Mouse (Mus musculus): ENCODE measurements around the gene Ppp1r14a. TPM values are rescaled to one million over a fixed set of nuclear protein-coding genes. Genes with fewer than 3 reads are reported as not detected.

Ppp1r14a gene
- polyA plus RNA-seq, 1 experiment from 2014 or later = 59.7 TPM

DNA sequence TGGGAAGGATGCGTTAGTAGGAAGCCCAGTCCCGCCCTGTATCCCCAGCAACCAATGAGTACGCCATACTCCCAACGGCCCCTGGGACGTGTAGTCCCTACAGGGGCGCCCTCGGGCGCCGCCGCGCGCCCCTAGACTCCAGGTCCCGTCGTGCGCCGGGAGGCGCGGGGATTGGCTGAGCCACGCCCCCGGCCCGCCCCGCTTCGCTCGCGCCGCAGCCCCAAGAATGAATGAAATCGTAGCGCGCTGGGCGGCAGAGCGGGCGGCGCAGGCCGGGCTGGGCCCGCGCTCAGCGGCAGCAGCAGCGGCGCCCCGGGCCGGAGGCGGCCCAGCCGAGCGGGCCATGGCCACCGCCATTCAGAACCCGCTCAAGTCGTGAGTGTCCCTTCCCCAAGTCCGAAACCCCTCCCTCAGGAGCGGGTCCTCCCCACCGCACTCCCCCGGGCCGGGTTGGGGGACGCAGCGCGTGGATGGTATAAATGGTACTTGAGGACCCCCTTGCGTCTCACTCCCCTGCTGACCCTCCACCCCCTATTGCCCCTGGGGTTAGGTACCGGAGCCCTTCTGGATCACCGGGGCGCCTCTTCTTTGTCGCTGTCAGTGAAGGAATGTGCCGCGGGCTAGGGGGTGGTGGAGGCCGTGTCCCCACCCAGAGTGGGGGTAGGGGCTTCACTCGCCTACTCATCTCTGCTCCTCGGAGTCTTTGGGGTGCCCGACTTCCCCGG is 14.8 kb downstream of the Ppp1r14a start, which contains the start of gene Dpf1:
Gene Dpf1, plus strand, starts transcription at position 214 of the 725 bp plus-strand sequence.
- ATAC-seq (replicated peaks; ENCODE audit: low FRiP score, low TSS enrichment, low read depth) (peak; percentile 78), DNase-seq (ENCODE audit: low spot score) (peak; percentile 84)
- Histone ChIP-seq H3K9me3 (ENCODE audit: control insufficient read depth, low read length) (no peaks in the 10 kb centered on the region), H3K27ac (ENCODE audit: low read depth) (no peak within 1 kb of the TSS), H3K27me3 (replicated peaks; ENCODE audit: control insufficient read depth, insufficient read depth, low read length) (peaks cover 19% of the 10 kb centered on the region), H3K4me1 (replicated peaks; ENCODE audit: control insufficient read depth, insufficient read depth, low read length) (peaks cover 32% of the 10 kb centered on the region), H3K4me3 (ENCODE audit: low read depth, low read length) (peak within 1 kb of the TSS; percentile 43), H3K4me2 (ENCODE audit: low read length) (peak within 1 kb of the TSS; percentile 87), H3K36me3 (ENCODE audit: control insufficient read depth, insufficient read depth, low read length) (no peaks in the 10 kb centered on the region), H3K9ac (ENCODE audit: low read length) (peak within 1 kb of the TSS; percentile 37; the same call in 1 of the 2 replicates)
- under 1% methylated on average over 65 of the region's 67 CpGs for WGBS

DNA sequence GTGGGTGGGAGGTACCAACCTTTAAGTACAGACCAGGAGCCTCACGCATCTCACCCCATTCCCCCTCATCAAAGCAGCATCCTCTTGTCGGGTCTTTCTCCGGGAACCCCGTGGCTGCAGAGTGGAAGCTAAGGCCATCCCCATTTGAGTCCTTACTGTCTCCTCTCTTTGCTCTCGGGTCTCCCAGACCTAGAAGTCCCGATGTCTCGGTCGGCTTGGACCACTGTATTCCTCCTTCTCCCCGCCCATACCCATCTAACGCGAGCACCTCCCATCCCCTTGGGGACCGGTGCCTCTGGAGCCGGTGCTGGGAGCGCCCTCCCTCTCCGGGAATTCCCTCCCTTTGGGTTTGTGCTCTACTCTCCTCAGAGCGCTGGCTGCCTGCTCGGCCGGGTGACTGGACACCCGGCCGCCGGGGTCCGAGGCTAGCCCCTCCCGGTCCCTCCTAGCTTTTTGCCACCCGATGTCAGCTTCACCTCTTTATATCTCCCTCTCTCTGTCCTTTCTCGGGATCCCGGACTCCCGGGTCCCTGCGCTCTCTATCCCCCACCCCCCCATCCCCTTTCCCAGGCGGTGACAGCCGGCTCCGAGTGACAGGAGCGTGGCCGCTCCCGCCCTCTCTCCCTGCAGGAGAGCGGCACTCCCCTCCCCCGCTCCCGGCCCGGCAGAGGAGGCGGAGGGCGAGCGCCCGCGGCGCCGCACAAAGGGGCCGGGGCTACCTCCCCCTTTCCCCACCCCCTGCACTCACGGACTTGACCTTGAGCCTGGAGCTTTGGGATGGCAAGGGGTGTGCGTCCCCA is 15.6 kb downstream of the Ppp1r14a start:
- peaks cover 35% of the 10 kb centered on the region for H3K4me1 ChIP-seq (replicated peaks; ENCODE audit: control insufficient read depth, insufficient read depth, low read length)
- peak overlapping the region; percentile 27 for H3K9ac ChIP-seq (ENCODE audit: low read length)
- ATAC-seq (replicated peaks; ENCODE audit: low FRiP score, low TSS enrichment, low read depth) (no peak), DNase-seq (ENCODE audit: low spot score) (peak; percentile 49)
- peak overlapping the region; percentile 87 for H3K4me2 ChIP-seq (ENCODE audit: low read length)
- H3K36me3 ChIP-seq (ENCODE audit: control insufficient read depth, insufficient read depth, low read length) = no peaks in the 10 kb centered on the region
- no peak overlapping the region for H3K27ac ChIP-seq (ENCODE audit: low read depth)
- peaks cover 19% of the 10 kb centered on the region for H3K27me3 ChIP-seq (replicated peaks; ENCODE audit: control insufficient read depth, insufficient read depth, low read length)
- H3K9me3 ChIP-seq (ENCODE audit: control insufficient read depth, low read length) = no peaks in the 10 kb centered on the region
- under 1% methylated on average over 47 of the region's 48 CpGs for WGBS
- H3K4me3 ChIP-seq (ENCODE audit: low read depth, low read length) = peak overlapping the region; percentile 43

DNA sequence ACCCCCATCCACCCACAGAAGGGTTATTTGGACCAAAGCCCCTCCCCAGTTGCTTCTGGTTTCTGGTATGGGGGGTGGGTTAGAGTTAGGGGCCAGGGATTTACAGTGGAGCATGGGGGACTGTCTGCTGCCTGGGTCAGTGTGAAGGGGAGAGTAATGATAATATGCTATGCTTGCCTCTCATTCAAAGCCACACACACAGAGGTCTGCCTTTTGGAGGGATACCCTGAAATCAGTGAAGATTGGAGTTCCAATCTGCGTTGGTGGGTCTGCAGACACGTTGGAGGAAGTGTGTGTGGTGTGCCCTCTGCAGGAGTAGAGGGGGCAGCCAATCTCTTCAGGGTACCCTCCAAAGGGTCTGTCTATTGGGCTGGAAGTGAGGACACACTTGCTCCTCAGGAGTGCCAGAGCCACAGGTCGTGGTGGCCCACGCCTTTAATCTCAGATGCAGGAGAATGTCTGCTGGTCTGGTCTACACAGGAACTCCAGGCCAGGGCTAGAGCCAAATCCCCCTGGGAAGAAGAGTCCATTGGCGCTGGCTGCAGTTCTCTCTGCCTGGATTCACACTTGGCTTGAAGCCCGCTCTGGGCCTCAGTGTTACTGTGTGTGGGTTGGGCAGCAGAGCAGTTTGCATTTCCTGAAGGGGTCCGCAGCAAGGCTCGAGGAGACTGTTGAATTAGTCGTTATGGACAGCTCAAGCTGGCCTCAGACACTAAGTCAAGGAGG is 16.3 kb downstream of the Ppp1r14a start:
- Histone ChIP-seq H3K4me2 (ENCODE audit: low read length) (peak overlapping the region; percentile 87), H3K4me3 (ENCODE audit: low read depth, low read length) (peak overlapping the region; percentile 43), H3K27me3 (replicated peaks; ENCODE audit: control insufficient read depth, insufficient read depth, low read length) (peaks cover 19% of the 10 kb centered on the region), H3K36me3 (ENCODE audit: control insufficient read depth, insufficient read depth, low read length) (no peaks in the 10 kb centered on the region), H3K27ac (ENCODE audit: low read depth) (no peak overlapping the region), H3K9me3 (ENCODE audit: control insufficient read depth, low read length) (no peaks in the 10 kb centered on the region), H3K4me1 (replicated peaks; ENCODE audit: control insufficient read depth, insufficient read depth, low read length) (peaks cover 38% of the 10 kb centered on the region), H3K9ac (ENCODE audit: low read length) (peak overlapping the region; percentile 27)
- peak; percentile 53 for DNase-seq (ENCODE audit: low spot score)
- WGBS = 38% methylated on average over 9 of the region's 9 CpGs
- no peak for ATAC-seq (replicated peaks; ENCODE audit: low FRiP score, low TSS enrichment, low read depth)

DNA sequence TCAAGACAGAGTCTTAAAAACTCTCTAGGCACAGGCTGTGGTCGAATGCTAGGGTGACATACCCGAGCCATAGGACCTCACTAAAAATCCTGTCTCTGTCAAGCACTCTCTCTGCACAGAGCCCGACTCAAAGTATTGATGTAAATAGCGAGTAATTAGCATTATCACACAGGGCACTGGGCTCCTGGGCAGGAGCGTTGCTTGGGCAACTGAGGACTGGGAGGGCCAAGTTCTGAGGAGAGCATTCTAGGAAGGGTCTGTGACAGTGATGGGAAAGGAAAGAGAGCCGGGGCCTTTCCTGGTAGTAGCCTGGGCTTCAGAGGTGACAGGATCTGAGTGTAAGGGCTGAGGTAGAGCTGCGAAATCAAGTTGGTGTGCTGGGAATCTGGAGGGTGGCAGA is 17.0 kb downstream of the Ppp1r14a start:
- Histone ChIP-seq H3K4me3 (ENCODE audit: low read depth, low read length) (no peak overlapping the region), H3K9ac (ENCODE audit: low read length) (no peak overlapping the region), H3K36me3 (ENCODE audit: control insufficient read depth, insufficient read depth, low read length) (no peaks in the 10 kb centered on the region), H3K9me3 (ENCODE audit: control insufficient read depth, low read length) (no peaks in the 10 kb centered on the region), H3K27ac (ENCODE audit: low read depth) (no peak overlapping the region), H3K27me3 (replicated peaks; ENCODE audit: control insufficient read depth, insufficient read depth, low read length) (peaks cover 19% of the 10 kb centered on the region), H3K4me1 (replicated peaks; ENCODE audit: control insufficient read depth, insufficient read depth, low read length) (peaks cover 38% of the 10 kb centered on the region), H3K4me2 (ENCODE audit: low read length) (no peak overlapping the region)
- WGBS = 62% methylated on average over 7 of the region's 7 CpGs
- DNase-seq (ENCODE audit: low spot score) = no peak
- ATAC-seq (replicated peaks; ENCODE audit: low FRiP score, low TSS enrichment, low read depth) = no peak

DNA sequence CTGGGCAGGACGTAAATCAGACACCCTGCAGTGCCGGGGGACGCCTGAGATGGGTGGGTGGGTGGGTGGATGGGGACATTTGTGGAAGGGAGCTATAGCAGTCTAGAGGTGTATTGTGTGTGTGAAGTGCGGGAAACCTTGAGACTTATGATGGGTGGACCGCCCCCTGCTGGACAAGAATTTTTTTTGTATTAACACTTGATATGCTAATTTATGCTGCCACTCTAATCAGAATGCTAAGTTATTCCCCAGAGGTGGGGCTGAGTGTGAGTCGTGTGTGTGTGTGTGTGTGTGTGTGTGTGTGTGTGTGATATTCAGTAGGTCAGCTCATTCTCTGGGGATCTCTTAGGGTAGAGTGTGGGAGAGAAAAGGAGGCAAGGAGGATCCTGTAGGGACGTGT is 17.5 kb downstream of the Ppp1r14a start:
- no peaks in the 10 kb centered on the region for H3K9me3 ChIP-seq (ENCODE audit: control insufficient read depth, low read length)
- no peak overlapping the region for H3K9ac ChIP-seq (ENCODE audit: low read length)
- H3K4me2 ChIP-seq (ENCODE audit: low read length) = no peak overlapping the region
- no peak overlapping the region for H3K4me3 ChIP-seq (ENCODE audit: low read depth, low read length)
- H3K36me3 ChIP-seq (ENCODE audit: control insufficient read depth, insufficient read depth, low read length) = no peaks in the 10 kb centered on the region
- H3K27ac ChIP-seq (ENCODE audit: low read depth) = no peak overlapping the region
- ATAC-seq (replicated peaks; ENCODE audit: low FRiP score, low TSS enrichment, low read depth) = no peak
- H3K27me3 ChIP-seq (replicated peaks; ENCODE audit: control insufficient read depth, insufficient read depth, low read length) = peaks cover 19% of the 10 kb centered on the region
- DNase-seq (ENCODE audit: low spot score) = no peak
- H3K4me1 ChIP-seq (replicated peaks; ENCODE audit: control insufficient read depth, insufficient read depth, low read length) = peaks cover 38% of the 10 kb centered on the region
- WGBS = 34% methylated on average over 7 of the region's 7 CpGs

DNA sequence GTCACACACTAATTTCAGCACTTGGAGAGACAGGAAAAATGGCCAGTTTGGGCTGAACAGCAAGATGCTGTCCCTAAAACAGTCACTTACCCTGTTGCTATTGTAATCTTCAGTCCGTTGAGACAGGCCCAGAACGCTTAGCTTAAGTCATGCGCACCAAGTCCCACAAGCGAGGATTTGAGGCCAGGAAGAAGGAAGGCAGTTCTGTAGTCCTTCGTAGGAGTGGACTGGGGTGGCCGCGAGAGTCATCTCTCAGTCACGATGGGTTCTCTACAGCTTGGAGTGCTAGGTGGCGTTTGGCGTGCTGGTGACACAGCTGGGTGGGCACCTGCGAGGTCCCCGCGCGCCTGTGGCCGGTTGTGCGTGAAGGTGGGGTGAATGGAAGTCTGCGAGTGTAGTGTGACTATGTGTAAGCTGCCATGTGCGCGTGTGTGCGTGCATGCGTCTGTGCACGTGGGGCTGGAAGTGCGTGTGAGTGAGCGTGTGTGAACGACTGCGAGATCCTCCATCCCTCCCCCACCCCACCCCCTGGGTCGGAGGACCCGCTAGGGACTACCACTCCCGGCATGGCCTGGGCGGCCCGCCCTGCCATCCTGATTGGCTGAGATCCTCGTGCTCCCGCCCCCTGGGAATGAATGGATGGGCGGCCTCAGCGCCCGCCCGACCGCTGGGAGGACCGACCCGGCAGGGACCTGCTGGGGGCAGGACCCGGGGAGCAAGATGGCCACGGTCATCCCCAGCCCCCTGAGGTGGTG is 18.4 kb downstream of the Ppp1r14a start:
- Histone ChIP-seq H3K4me3 (ENCODE audit: low read depth, low read length) (peak overlapping the region; percentile 58), H3K9ac (ENCODE audit: low read length) (peak overlapping the region; percentile 35; the same call in 1 of the 2 replicates), H3K9me3 (ENCODE audit: control insufficient read depth, low read length) (no peaks in the 10 kb centered on the region), H3K27ac (ENCODE audit: low read depth) (no peak overlapping the region), H3K4me2 (ENCODE audit: low read length) (peak overlapping the region; percentile 97), H3K4me1 (replicated peaks; ENCODE audit: control insufficient read depth, insufficient read depth, low read length) (peaks cover 38% of the 10 kb centered on the region), H3K36me3 (ENCODE audit: control insufficient read depth, insufficient read depth, low read length) (no peaks in the 10 kb centered on the region), H3K27me3 (replicated peaks; ENCODE audit: control insufficient read depth, insufficient read depth, low read length) (peaks cover 19% of the 10 kb centered on the region)
- WGBS = 3% methylated on average over 42 of the region's 42 CpGs
- DNase-seq (ENCODE audit: low spot score) (peak; percentile 94), ATAC-seq (replicated peaks; ENCODE audit: low FRiP score, low TSS enrichment, low read depth) (peak; percentile 83)

DNA sequence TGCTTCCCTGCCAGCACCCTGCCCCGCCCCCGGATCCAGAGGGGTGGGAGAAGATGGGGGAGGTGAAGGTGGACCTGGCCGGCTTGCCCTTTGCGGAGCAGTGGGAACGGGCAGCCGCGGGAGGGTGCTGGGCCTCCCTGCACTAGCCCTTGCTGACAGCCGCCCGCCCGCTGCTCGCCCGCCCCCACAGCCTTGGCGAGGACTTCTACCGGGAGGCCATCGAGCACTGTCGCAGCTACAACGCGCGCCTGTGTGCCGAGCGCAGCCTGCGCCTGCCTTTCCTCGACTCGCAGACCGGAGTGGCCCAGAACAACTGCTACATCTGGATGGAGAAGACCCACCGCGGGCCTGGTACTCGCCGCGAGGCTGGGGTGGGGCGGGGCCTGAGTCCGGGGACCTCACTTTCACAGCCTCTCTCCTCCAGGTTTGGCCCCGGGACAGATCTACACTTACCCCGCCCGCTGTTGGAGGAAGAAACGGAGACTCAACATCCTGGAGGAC is 20.2 kb downstream of the Ppp1r14a start:
- WGBS = under 1% methylated on average over 36 of the region's 36 CpGs
- peaks cover 36% of the 10 kb centered on the region for H3K4me1 ChIP-seq (replicated peaks; ENCODE audit: control insufficient read depth, insufficient read depth, low read length)
- H3K27ac ChIP-seq (ENCODE audit: low read depth) = no peak overlapping the region; the same call in 1 of the 2 replicates
- peaks cover 17% of the 10 kb centered on the region for H3K27me3 ChIP-seq (replicated peaks; ENCODE audit: control insufficient read depth, insufficient read depth, low read length)
- peak overlapping the region; percentile 97 for H3K4me2 ChIP-seq (ENCODE audit: low read length)
- ATAC-seq (replicated peaks; ENCODE audit: low FRiP score, low TSS enrichment, low read depth) (no peak), DNase-seq (ENCODE audit: low spot score) (peak; percentile 68)
- H3K4me3 ChIP-seq (ENCODE audit: low read depth, low read length) = peak overlapping the region; percentile 43
- no peaks in the 10 kb centered on the region for H3K36me3 ChIP-seq (ENCODE audit: control insufficient read depth, insufficient read depth, low read length)
- peak overlapping the region; percentile 46 for H3K9ac ChIP-seq (ENCODE audit: low read length)
- H3K9me3 ChIP-seq (ENCODE audit: control insufficient read depth, low read length) = no peaks in the 10 kb centered on the region
